Mouse (Mus musculus) liver, embryonic 12.5 days (tissue): ENCODE data around the gene Pck1. TPM values are rescaled to one million over a fixed set of nuclear protein-coding genes. Genes with fewer than 3 reads are reported as not detected.

Experiments
- ATAC-seq: fragments of 200-750 bp; cut with Nextera tagmentation; 2 replicates; pipeline ENCODE4 v1.8.0; 2017; ENCODE audit warnings: moderate number of reproducible peaks, mild to moderate bottlenecking, moderate library complexity
- H3K27ac ChIP-seq: fragments of 300-500 bp; sonication (generic); 2 replicates; pipeline ENCODE4 v1.5.1; 2016; ENCODE audit warnings: mild to moderate bottlenecking
- H3K27me3 ChIP-seq: fragments of 300-500 bp; sonication (generic); replicated peaks from 2 replicates; pipeline ENCODE4 v1.6.1; 2016; ENCODE audit warnings: mild to moderate bottlenecking, moderate library complexity
- H3K36me3 ChIP-seq: fragments of 300-500 bp; sonication (generic); 2 replicates; pipeline ENCODE4 v1.6.1; 2016; ENCODE audit warnings: mild to moderate bottlenecking, moderate library complexity
- H3K4me1 ChIP-seq: fragments of 300-500 bp; sonication (generic); 2 replicates; pipeline ENCODE4 v1.6.1; 2016
- H3K4me2 ChIP-seq: fragments of 300-500 bp; sonication (generic); 2 replicates; pipeline ENCODE4 v1.6.1; 2016; ENCODE audit warnings: mild to moderate bottlenecking, moderate library complexity
- H3K4me3 ChIP-seq: fragments of 300-500 bp; sonication (generic); 2 replicates; pipeline ENCODE4 v1.5.1; 2016; ENCODE audit warnings: mild to moderate bottlenecking, moderate library complexity
- H3K9ac ChIP-seq: fragments of 300-500 bp; sonication (generic); 2 replicates; pipeline ENCODE4 v1.6.1; 2016; ENCODE audit warnings: mild to moderate bottlenecking, moderate library complexity
- H3K9me3 ChIP-seq: fragments of 300-500 bp; sonication (generic); replicated peaks from 2 replicates; pipeline ENCODE4 v1.6.1; 2016; ENCODE audit warnings: mild to moderate bottlenecking, moderate library complexity
- WGBS: fragments of 180-500 bp; shearing (Covaris S2); methylation state at CpG from one replicate; pipeline ENCODE4 v1.1.7; 2016; ENCODE audit not compliant: insufficient replicate concordance; 5-methylcytosine and 5-hydroxymethylcytosine counted together
- polyA plus RNA-seq: library from polyadenylated mRNA; unstranded; fragments of >200 nt; fragmentation: Nextera tagmentation; extraction: Ambion mirVana; gene quantifications from 2 replicates; pipeline ENCODE4 v1.2.1, GENCODE M21; 2016

The Pck1 gene
- polyA plus RNA-seq, 1 experiment from 2014 or later: 0.07 TPM

DNA sequence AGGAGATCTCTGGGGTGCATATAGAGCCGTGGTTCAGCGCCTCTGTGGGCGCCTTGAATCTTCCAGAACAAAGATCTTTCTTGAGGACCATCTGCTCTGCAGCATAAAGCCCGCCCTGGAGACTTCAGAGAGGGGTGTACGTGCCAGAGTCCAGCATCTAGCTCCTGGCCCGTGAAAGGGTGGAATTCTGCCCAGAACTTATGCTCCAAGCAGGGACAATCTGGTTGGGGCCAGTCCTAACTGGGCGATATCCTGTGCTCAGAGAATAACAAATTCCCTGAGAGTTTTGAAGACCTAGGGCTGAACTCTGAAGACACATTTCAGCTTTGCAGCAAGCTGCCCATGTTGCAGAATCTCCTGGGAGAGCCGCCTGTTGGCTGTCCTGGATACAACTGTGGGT, 25.1 kb downstream of the Pck1 start:
- peaks cover 18% of the 10 kb centered on the region for H3K4me1 ChIP-seq
- H3K27ac ChIP-seq: no peak overlapping the region
- no peak overlapping the region for H3K4me3 ChIP-seq
- no peaks in the 10 kb centered on the region for H3K36me3 ChIP-seq
- H3K9ac ChIP-seq: no peak overlapping the region
- H3K4me2 ChIP-seq: no peak overlapping the region
- H3K9me3 ChIP-seq: peaks cover 6% of the 10 kb centered on the region; the same call in 1 of the 2 replicates
- 57% methylated on average over 8 of the region's 8 CpGs for WGBS
- peaks cover 38% of the 10 kb centered on the region for H3K27me3 ChIP-seq
- ATAC-seq: no peak

DNA sequence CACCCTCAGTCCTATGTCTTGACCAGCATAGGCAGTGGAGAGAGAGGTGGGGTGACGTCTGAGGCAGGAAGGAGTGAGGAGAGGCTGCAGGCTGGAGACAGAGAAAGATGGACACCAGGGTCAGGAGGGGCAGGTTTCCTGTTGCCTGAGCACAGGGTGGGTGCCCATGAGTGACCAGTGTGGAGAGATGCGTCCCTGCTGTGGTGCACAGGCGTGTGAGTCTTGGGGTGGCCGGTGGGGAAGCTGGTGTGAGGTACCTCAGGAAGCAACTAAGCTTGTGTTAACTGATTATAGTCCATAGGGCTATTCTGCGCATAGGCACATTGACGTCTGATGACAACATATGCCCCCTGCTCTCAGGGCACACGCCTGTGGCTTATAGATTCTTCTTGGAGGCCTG, 26.2 kb downstream of the Pck1 start:
- Histone ChIP-seq H3K4me3 (no peak overlapping the region), H3K9me3 (peaks cover 6% of the 10 kb centered on the region; the same call in 1 of the 2 replicates), H3K27me3 (peaks cover 43% of the 10 kb centered on the region), H3K36me3 (no peaks in the 10 kb centered on the region), H3K4me1 (peaks cover 7% of the 10 kb centered on the region), H3K9ac (no peak overlapping the region), H3K27ac (no peak overlapping the region), H3K4me2 (no peak overlapping the region)
- 56% methylated on average over 7 of the region's 7 CpGs for WGBS
- no peak for ATAC-seq

DNA sequence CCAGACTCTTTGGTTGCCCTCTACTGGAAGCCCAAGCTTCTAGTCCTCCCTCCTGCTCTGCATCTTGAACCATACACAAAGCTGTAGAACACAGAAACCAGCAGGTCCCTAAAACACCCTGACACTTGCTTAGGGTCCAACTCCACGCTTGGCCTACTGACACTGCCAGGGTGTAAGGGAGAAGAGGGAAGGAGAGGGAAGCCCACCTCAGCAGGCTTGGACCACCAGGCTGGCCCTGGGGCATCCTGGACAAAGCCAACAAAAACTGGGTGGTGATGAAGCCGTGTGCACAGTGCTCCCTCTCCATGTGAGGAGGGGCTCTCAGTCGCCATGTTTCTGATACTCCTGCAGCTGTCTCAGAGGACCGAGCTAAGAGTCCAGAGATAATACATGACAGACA, 27.2 kb downstream of the Pck1 start:
- Histone ChIP-seq H3K36me3 (no peaks in the 10 kb centered on the region), H3K27ac (no peak overlapping the region)
- 54% methylated on average over 4 of the region's 4 CpGs for WGBS

DNA sequence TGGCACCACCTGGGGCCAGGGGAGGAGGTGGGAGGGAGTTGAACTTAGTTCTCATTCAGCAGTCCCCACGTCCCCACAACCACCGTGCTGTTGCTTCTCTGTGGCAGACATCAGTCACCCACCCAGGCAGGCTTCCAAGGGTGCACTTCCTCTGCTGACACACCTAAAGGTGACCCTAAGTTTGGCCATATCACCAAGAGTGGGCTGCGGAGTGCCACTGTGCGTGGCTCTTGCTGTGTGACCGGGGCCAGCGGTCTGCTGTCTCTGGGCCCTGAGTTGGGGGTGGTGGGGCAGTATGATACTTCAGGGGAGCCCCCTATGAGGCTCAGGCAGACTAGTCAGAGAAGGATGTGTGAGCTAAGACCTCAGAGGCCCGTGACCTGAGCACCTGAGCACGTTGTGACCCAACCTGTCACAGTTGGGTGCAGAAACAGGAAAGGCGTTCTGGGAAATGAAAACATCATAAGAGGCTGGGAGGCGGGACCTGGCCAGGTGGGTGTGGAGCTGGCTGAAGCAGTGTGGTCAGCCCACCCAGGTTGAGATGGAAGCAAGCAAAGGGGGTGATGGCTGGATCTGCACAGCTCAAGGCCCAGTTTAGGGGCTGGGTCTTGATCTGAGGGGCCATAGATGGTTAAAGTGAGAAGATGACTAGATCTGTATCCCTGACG, 28.0 kb downstream of the Pck1 start:
- Histone ChIP-seq H3K4me2 (no peak overlapping the region), H3K9ac (no peak overlapping the region), H3K4me1 (no peaks in the 10 kb centered on the region), H3K36me3 (no peaks in the 10 kb centered on the region), H3K4me3 (no peak overlapping the region), H3K9me3 (no peaks in the 10 kb centered on the region), H3K27me3 (peaks cover 53% of the 10 kb centered on the region), H3K27ac (no peak overlapping the region)
- WGBS: 65% methylated on average over 11 of the region's 11 CpGs
- no peak for ATAC-seq

More for the DNA sequence above, 27.2 kb downstream of the Pck1 start:
- no peak overlapping the region for H3K4me3 ChIP-seq
- H3K9me3 ChIP-seq: peaks cover 6% of the 10 kb centered on the region; the same call in 1 of the 2 replicates
- peaks cover 46% of the 10 kb centered on the region for H3K27me3 ChIP-seq
- H3K4me1 ChIP-seq: no peaks in the 10 kb centered on the region
- H3K9ac ChIP-seq: no peak overlapping the region
- no peak overlapping the region for H3K4me2 ChIP-seq
- no peak for ATAC-seq

DNA sequence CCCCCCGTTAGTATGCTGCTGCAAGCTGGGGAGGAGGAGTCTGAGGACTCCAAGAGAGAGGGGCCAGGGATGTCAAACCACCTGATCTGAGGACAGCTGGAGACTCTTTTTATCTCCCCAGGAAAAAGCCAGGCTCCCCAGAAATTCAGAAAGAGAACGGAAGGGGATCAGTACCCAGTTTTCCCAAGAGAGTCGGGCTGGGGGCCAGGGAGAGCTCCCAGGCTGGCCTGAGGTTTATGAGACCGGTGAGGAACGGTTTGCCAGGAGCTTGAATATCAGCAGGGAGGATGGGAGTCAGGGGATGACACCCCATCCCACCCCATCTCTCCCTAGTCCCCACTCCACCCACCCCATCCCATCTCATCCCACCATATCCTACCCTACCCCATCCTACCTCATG, 28.6 kb downstream of the Pck1 start:
- 45% methylated on average over 5 of the region's 5 CpGs for WGBS
- no peak overlapping the region for H3K4me3 ChIP-seq
- no peak overlapping the region for H3K4me2 ChIP-seq
- H3K9me3 ChIP-seq: no peaks in the 10 kb centered on the region
- peaks cover 58% of the 10 kb centered on the region for H3K27me3 ChIP-seq
- H3K36me3 ChIP-seq: no peaks in the 10 kb centered on the region
- no peak overlapping the region for H3K27ac ChIP-seq
- ATAC-seq: no peak
- no peak overlapping the region for H3K9ac ChIP-seq
- H3K4me1 ChIP-seq: no peaks in the 10 kb centered on the region

DNA sequence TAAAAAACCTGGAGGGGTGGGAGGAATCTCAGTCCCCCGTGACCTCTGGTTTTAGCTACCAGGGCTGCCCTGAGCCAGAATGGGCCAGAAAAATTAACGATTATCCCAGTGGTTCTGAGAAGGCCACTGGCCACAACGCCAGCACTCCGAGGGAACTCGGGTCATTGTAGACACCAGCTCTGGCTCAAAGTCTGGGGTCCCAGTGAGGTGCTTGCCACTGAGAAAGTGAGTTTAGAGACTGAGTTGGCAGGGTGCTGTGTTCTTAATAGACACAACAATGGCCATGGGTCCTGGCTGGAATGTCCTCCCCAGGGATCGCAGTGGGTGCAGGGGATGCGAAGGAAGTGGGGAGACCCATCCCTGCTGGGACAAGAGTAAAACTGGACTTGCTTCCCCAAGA, 29.1 kb downstream of the Pck1 start:
- Histone ChIP-seq H3K27me3 (peaks cover 60% of the 10 kb centered on the region), H3K36me3 (no peaks in the 10 kb centered on the region), H3K27ac (no peak overlapping the region), H3K9me3 (no peaks in the 10 kb centered on the region), H3K4me3 (no peak overlapping the region), H3K9ac (no peak overlapping the region), H3K4me1 (no peaks in the 10 kb centered on the region), H3K4me2 (no peak overlapping the region)
- no peak for ATAC-seq
- WGBS: 74% methylated on average over 7 of the region's 7 CpGs

DNA sequence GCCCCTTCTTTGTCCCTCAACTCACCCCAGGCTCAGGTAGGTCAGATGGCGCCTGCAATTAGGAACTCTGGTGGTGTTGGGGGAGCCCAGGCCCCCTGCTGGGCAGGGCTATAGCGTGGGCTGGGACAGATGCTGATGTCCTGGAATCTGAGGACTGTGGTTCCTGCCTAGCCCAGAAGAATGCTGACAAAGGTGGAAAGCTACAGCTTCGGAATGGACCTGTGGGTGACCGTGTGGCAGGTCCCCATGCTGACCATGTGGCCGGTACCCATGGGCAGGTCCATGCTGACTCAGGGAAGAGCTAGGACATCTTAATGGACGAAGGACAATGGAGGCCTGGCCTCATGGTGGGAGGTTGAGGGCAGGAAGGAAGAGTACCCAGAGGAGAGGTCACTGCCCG, 29.9 kb downstream of the Pck1 start:
- H3K4me2 ChIP-seq: no peak overlapping the region
- H3K9ac ChIP-seq: no peak overlapping the region
- no peak overlapping the region for H3K27ac ChIP-seq
- H3K4me1 ChIP-seq: no peaks in the 10 kb centered on the region
- no peaks in the 10 kb centered on the region for H3K36me3 ChIP-seq
- no peaks in the 10 kb centered on the region for H3K9me3 ChIP-seq
- ATAC-seq: no peak
- H3K4me3 ChIP-seq: no peak overlapping the region
- peaks cover 57% of the 10 kb centered on the region for H3K27me3 ChIP-seq
- 58% methylated on average over 7 of the region's 7 CpGs for WGBS

DNA sequence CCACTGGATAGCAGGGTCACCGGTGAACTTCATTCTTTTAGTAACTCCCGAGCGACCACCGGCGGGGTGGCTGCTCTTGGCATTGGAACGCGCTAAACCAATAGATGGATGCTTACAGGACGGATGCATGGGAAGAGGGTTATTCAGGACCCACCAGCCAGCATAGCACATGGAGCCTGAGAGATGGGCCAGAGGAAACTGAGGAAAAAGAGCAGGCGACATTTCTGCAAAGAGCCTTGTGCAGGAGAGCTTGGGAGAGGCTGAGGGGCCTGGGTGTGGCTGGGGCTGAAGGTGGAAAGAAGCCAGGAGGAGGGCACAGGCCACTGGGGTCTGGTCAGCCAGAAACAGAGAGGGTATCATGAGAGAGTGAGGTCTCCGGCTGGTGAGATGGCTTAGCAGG, 30.5 kb downstream of the Pck1 start:
- H3K36me3 ChIP-seq: no peaks in the 10 kb centered on the region
- no peak overlapping the region for H3K4me2 ChIP-seq
- H3K9ac ChIP-seq: no peak overlapping the region
- H3K4me1 ChIP-seq: no peaks in the 10 kb centered on the region
- no peaks in the 10 kb centered on the region for H3K9me3 ChIP-seq
- peaks cover 55% of the 10 kb centered on the region for H3K27me3 ChIP-seq
- H3K27ac ChIP-seq: no peak overlapping the region
- no peak overlapping the region for H3K4me3 ChIP-seq
- 80% methylated on average over 10 of the region's 10 CpGs for WGBS
- no peak for ATAC-seq

DNA sequence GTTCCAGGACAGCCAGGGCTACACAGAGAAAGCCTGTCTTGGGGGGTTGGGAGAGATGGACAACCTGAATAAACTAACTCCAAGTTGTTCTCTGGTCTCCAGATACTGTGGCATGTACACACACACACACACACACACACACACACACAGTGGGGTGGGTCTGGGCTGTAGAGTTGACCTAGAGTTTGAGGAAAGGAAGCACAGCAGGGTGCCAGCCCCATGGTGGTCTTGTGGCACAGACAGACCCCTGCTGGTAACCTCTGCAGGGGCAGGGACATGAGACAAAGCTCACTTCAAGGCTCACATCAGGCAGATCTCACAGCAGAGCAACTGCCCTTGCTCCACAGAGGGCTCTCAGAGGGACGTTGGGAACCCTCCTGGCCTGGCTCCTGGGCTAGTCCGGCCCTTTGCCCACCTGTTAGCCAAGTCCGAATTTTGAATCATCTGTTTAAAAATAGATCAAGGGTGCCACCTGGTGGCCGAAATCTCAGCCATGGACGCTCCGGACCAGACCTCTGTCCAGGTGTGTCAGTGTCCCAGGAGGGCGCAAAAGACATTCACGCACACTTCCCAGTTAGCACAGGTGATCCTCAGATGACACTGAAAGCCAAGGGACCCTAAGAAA, 31.1 kb downstream of the Pck1 start:
- no peak overlapping the region for H3K4me3 ChIP-seq
- no peaks in the 10 kb centered on the region for H3K4me1 ChIP-seq
- 6% methylated on average over 8 of the region's 8 CpGs for WGBS
- peaks cover 55% of the 10 kb centered on the region for H3K27me3 ChIP-seq
- H3K9me3 ChIP-seq: no peaks in the 10 kb centered on the region
- no peaks in the 10 kb centered on the region for H3K36me3 ChIP-seq
- H3K4me2 ChIP-seq: no peak overlapping the region
- no peak overlapping the region for H3K9ac ChIP-seq
- no peak for ATAC-seq
- H3K27ac ChIP-seq: no peak overlapping the region

DNA sequence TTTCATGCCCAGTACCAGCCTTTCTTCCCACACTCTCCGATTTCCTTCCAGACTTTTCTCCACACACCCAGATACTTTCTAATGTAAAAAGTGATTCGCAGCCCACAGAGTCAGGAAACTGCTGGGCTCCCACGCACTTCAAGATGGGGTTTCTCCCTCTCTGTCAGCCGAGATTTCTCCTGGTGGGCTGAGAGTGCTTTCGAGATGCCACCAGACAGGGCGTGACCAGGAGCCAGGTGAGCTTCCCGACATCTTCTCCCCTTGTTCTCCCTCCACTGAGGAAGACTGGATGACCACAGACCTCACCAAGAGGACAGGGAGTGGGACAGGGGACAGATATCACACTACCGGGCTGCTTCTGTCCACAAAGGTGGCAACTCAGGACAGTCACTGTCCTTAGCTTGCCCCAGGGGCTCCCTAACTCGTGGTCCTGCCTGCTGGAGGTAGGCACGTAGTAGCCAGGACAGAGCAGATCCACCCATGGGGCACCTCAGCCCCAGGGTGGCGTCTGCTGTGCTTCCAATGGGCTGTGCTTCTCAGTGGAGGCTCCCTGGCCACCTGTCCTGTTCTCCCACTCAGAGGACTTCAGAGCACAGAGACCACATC, 31.7 kb downstream of the Pck1 start:
- Histone ChIP-seq H3K36me3 (no peaks in the 10 kb centered on the region), H3K27ac (no peak overlapping the region), H3K9ac (no peak overlapping the region), H3K9me3 (no peaks in the 10 kb centered on the region), H3K4me3 (no peak overlapping the region), H3K4me2 (no peak overlapping the region), H3K27me3 (peaks cover 55% of the 10 kb centered on the region), H3K4me1 (no peaks in the 10 kb centered on the region)
- no peak for ATAC-seq
- 44% methylated on average over 11 of the region's 11 CpGs for WGBS

DNA sequence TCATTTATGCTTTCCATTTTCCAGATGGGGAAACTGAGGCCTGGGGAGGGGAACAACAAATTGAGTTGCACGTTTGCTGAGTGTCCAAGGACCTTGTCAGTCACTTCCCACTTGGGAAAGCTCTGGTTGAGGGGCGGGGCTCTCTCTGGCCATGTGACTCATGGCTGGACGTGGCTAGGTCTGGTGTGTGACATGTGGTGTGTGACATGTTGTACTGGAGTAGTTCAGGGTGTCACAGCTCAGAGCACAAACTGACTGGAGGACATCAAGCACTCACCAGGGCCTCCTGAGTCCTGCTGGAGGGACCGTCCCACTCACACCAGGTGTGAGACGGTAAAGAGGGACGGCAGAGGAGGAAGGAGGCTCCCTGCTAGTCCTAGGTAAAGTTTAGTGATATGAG, 32.4 kb downstream of the Pck1 start:
- H3K27me3 ChIP-seq: peaks cover 55% of the 10 kb centered on the region
- no peaks in the 10 kb centered on the region for H3K4me1 ChIP-seq
- no peak overlapping the region for H3K27ac ChIP-seq
- no peak overlapping the region for H3K9ac ChIP-seq
- no peak overlapping the region for H3K4me3 ChIP-seq
- no peaks in the 10 kb centered on the region for H3K36me3 ChIP-seq
- no peaks in the 10 kb centered on the region for H3K9me3 ChIP-seq
- no peak for ATAC-seq
- 57% methylated on average over 6 of the region's 6 CpGs for WGBS
- H3K4me2 ChIP-seq: no peak overlapping the region

DNA sequence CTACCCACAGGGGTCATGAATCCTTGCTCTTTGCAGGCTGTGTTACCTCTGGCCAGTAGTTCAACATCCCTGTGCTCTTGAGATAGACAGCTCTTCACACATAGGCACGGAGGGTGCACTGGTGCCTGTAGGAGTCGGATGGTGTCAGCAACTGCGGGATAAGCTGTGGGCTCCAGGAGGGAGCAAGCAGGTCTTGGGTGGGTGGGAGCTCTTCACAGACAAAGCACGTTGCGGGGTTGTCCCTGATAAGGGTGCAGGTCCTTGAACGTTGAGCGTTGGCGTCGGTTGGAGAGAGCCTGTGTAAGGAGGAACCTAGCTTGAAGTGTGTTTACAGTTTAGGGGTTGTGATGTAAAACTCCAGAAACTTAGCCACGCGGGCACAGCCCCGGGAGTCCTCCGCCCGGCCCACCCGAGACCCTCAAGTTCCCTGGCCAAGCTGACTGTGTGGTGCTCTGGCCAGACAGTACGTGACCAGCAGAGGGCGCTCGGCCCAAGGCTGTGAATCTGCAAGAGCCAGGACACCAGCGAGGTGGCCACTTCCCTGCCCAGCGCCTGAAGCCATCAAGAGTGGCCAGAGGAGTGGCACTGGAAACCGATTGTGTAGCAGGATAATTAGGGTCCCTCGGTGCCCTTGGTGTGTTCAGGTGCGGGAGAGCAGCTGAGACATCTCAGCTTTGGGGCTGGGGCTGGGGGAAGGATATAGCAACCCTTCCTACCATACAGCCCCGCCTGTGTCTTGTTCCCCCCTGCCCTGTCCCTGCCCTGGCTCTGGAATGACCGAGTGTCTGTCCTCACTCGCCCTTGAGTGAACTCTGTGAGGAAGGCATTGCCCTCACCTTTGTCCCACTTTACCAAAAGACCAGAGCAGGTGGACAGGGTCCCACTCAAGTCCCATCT, 33.4 kb downstream of the Pck1 start:
- H3K9me3 ChIP-seq: no peaks in the 10 kb centered on the region
- H3K27ac ChIP-seq: no peak overlapping the region
- H3K27me3 ChIP-seq: peaks cover 47% of the 10 kb centered on the region
- H3K36me3 ChIP-seq: no peaks in the 10 kb centered on the region
- WGBS: 26% methylated on average over 26 of the region's 26 CpGs
- no peak overlapping the region for H3K4me3 ChIP-seq
- no peak overlapping the region for H3K4me2 ChIP-seq
- H3K4me1 ChIP-seq: no peaks in the 10 kb centered on the region
- ATAC-seq: peak; percentile 43; the same call in 1 of the 2 replicates
- no peak overlapping the region for H3K9ac ChIP-seq
